Comparison of ENCODE assay signal across 15 mouse cellular contexts in genomic region chr8:86586058-86586457, GRCm38 (mm10). TPM values are rescaled to one million over a fixed set of nuclear protein-coding genes. Genes with fewer than 3 reads are reported as not detected.
DNase-seq lines count a peak whose midpoint lies in the region; ATAC-seq and TF ChIP-seq lines count a peak whose summit lies in the region.
"Had no signal": no experiment of that assay in that cellular context is flagged by ENCODE, and none has a peak within 500 bp of the region (broad histone marks: within the 10 kb centered on the region; RNA-seq: fewer than 3 reads in every experiment).

No protein-coding gene starts in this region.

- no peaks in the 10 kb centered on the region; the same call in 1 of the 2 replicates for H3K4me1 ChIP-seq in liver, embryonic 12.5 days
- no peaks in the 10 kb centered on the region for H3K4me1 ChIP-seq in stomach, postnatal 0 days (replicated peaks; ENCODE audit: control insufficient read depth, insufficient read depth)
- H3K4me1 ChIP-seq: limb, embryonic 15.5 days had no signal

- peak overlapping the region; percentile 73; the same call in 1 of the 2 replicates for H3K4me2 ChIP-seq in liver, embryonic 12.5 days
- H3K4me2 ChIP-seq in stomach, postnatal 0 days (replicated peaks; ENCODE audit: low read depth) = no peak overlapping the region

- peak; percentile 12 for DNase-seq in gastrocnemius, postnatal 14 days
- DNase-seq in gastrocnemius, postnatal 36 days = no peak
- DNase-seq in liver (no peak), adipocyte (ENCODE audit: low spot score) (peak; percentile 16)
- no peak for DNase-seq in stomach, postnatal 0 days (ENCODE audit: low spot score)
- DNase-seq in Muller cell, postnatal 12 days (ENCODE audit: inconsistent ontology term) = no peak

- H3K36me3 ChIP-seq in liver, embryonic 12.5 days = no peaks in the 10 kb centered on the region
- no peaks in the 10 kb centered on the region for H3K36me3 ChIP-seq in stomach, postnatal 0 days (ENCODE audit: control insufficient read depth, insufficient read depth, low read length)
- H3K36me3 ChIP-seq: heart, embryonic 13.5 days; limb, embryonic 15.5 days had no signal

- intact Hi-C loops in gastrocnemius, postnatal 14 days (cut with DNase I; ENCODE audit: low total_unique reads) = loop anchor here (5.0 kb wide), 1 partner anchor 889 kb away; no protein-coding TSS in a partner anchor
- intact Hi-C loops in gastrocnemius, postnatal 36 days (cut with DNase I) = loop anchor here (5.0 kb wide), 1 partner anchor 889 kb away; no protein-coding TSS in a partner anchor

- H3K9me3 ChIP-seq in liver, embryonic 12.5 days (replicated peaks) = no peaks in the 10 kb centered on the region
- no peaks in the 10 kb centered on the region for H3K9me3 ChIP-seq in stomach, postnatal 0 days (ENCODE audit: control insufficient read depth, low read length)
- H3K9me3 ChIP-seq: heart, embryonic 13.5 days; limb, embryonic 15.5 days had no signal

- no peak for TF ChIP-seq CTCF in stomach, postnatal 0 days (IDR thresholded peaks at IDR 0.05; ENCODE audit: low read depth)

- H3K9ac ChIP-seq in liver, embryonic 12.5 days = no peak overlapping the region
- no peak overlapping the region for H3K9ac ChIP-seq in stomach, postnatal 0 days (ENCODE audit: low read length)
- H3K9ac ChIP-seq: liver, postnatal 0 days had no signal

- no peak overlapping the region; the same call in 1 of the 2 replicates for H3K4me3 ChIP-seq in liver, embryonic 12.5 days
- no peak overlapping the region for H3K4me3 ChIP-seq in stomach, postnatal 0 days (ENCODE audit: low read depth, low read length)

- no peak overlapping the region for H3K27ac ChIP-seq in liver, embryonic 12.5 days
- no peak overlapping the region for H3K27ac ChIP-seq in stomach, postnatal 0 days (replicated peaks)
- H3K27ac ChIP-seq: heart, embryonic 13.5 days; limb, embryonic 15.5 days had no signal

- no peak for ATAC-seq in liver, embryonic 12.5 days
- peak; percentile 32; the same call in 1 of the 2 replicates for ATAC-seq in stomach, postnatal 0 days (ENCODE audit: low FRiP score, low TSS enrichment)

- 31% methylated on average over 5 of the region's 5 CpGs for WGBS in liver, embryonic 12.5 days (ENCODE audit: insufficient replicate concordance)
- WGBS in stomach, postnatal 0 days = 41% methylated on average over 5 of the region's 5 CpGs

- TF ChIP-seq EP300 in stomach, postnatal 0 days (optimal IDR thresholded peaks at IDR 0.05) = no peak

- no peaks in the 10 kb centered on the region for H3K27me3 ChIP-seq in liver, embryonic 12.5 days (replicated peaks)
- no peaks in the 10 kb centered on the region for H3K27me3 ChIP-seq in stomach, postnatal 0 days (ENCODE audit: control insufficient read depth, insufficient read depth, low read length)
- H3K27me3 ChIP-seq: heart, embryonic 13.5 days; limb, embryonic 15.5 days had no signal

RNA-seq across cellular contexts. Expression of gene Abcc12, which starts 5.6 kb away (rescaled TPM):
- total RNA-seq in gastrocnemius, postnatal 14 days (2021) = under 1 TPM; 0.11 to 0.14 TPM
- under 1 TPM in 1 of 2 experiments, not detected in 1; 0.05 TPM for total RNA-seq in gastrocnemius, postnatal 36 days (2021)
- not detected in 2 replicates for polyA plus RNA-seq in liver, embryonic 12.5 days (2016; fragmentation: Nextera tagmentation; extraction: Ambion mirVana)
- 0.15 and 0.24 TPM in 2 replicates for polyA plus RNA-seq in stomach, postnatal 0 days (2015; fragmentation: Nextera tagmentation; extraction: Ambion mirVana)
- total RNA-seq: adrenal gland, adult 18-20 months; granulocyte monocyte progenitor cell, adult 5-6 weeks; heart, postnatal 25 days; megakaryocyte, adult 5-6 weeks had no signal
- polyA plus RNA-seq: CD4-positive, CD25-positive, alpha-beta regulatory T cell, adult 4 months; heart, embryonic 13.5 days; liver, postnatal 0 days had no signal

RNA-seq across cellular contexts. Expression of gene Lonp2, which starts 37.8 kb away (rescaled TPM):
- 10 to 100 TPM; 40.6 to 42.0 TPM for total RNA-seq in gastrocnemius, postnatal 14 days (2021)
- total RNA-seq in gastrocnemius, postnatal 36 days (2021) = 10 to 100 TPM; 46.8 to 48.9 TPM
- 40.1 and 42.8 TPM in 2 replicates for polyA plus RNA-seq in liver, embryonic 12.5 days (2016; fragmentation: Nextera tagmentation; extraction: Ambion mirVana)
- 36.2 and 38.4 TPM in 2 replicates for polyA plus RNA-seq in stomach, postnatal 0 days (2015; fragmentation: Nextera tagmentation; extraction: Ambion mirVana)

Comparison
In these comparisons a context has a peak if more than half of its experiments do, and no peak if none do; other contexts are left out.
1. DNase-seq: peak in gastrocnemius, postnatal 14 days (single experiment) and adipocyte (single experiment); none in gastrocnemius, postnatal 36 days (0 of 2), liver (single experiment), stomach, postnatal 0 days (single experiment) and Muller cell, postnatal 12 days (single experiment).